Mouse (Mus musculus): ENCODE data around the gene Mroh2a.

DNA sequence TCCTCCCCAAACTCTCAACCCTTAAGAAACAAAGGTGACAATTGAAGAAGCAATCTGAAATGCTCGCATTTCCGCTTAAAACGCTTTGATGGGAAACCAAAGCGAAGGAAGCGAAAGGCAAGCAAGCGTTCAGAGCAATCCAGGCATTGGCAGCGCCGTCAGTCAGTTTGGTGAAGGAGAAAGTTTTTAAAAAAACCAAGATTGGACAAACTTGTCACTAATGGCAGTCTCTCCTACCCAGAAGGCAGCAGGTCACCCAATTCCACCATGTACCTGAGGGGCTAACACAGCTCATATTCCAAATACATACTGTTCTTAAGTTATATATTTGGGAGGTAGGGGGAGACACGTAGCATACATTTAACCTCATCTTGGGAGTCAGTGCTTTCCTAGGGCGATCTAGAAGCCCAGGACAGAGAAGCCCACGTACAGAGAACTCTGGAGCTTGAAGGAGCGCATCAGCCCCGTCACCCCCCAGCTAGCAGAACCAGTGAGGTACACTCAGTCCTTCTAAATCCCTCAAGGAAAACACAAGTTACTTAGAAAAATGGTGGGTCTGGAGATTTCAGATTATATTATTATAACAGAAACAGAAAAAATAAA lies 48.4 kb downstream of the Mroh2a start:
- no peak for TF ChIP-seq ZC3H11A (IDR thresholded peaks at IDR 0.05; ENCODE audit: borderline replicate concordance, low read depth, low read length)
- TF ChIP-seq CHD2 (IDR thresholded peaks at IDR 0.05; ENCODE audit: low read depth, low read length), result no peak

Measured in ES-E14 (cell line).